Mouse (Mus musculus): ENCODE results near the gene Chrnb1. TPM values are rescaled to one million over a fixed set of nuclear protein-coding genes. Genes with fewer than 3 reads are reported as not detected.

The Chrnb1 gene
- polyA plus RNA-seq, 1 experiment from 2014 or later: 0.64 TPM

GRCm38 (mm10) chr11:69789431-69789830 lies 6.3 kb downstream of the Chrnb1 start:
- WGBS (ENCODE audit: insufficient replicate concordance): 55% methylated on average over 5 of the region's 5 CpGs

GRCm38 (mm10) chr11:69787306-69787705 lies 8.4 kb downstream of the Chrnb1 start:
- peaks cover 14% of the 10 kb centered on the region for H3K4me1 ChIP-seq
- no peak overlapping the region for H3K4me2 ChIP-seq
- H3K27me3 ChIP-seq (replicated peaks): peaks cover 12% of the 10 kb centered on the region; the same call in 1 of the 2 replicates
- H3K36me3 ChIP-seq: no peaks in the 10 kb centered on the region
- H3K27ac ChIP-seq: no peak overlapping the region
- H3K4me3 ChIP-seq: no peak overlapping the region
- H3K9ac ChIP-seq: no peak overlapping the region
- WGBS (ENCODE audit: insufficient replicate concordance): 71% methylated on average over 5 of the region's 5 CpGs
- no peak for ATAC-seq
- H3K9me3 ChIP-seq (replicated peaks): no peaks in the 10 kb centered on the region

More at GRCm38 (mm10) chr11:69789431-69789830, 6.3 kb downstream of the Chrnb1 start:
- no peak overlapping the region for H3K9ac ChIP-seq
- H3K4me1 ChIP-seq: peaks cover 10% of the 10 kb centered on the region
- ATAC-seq: no peak
- H3K4me2 ChIP-seq: no peak overlapping the region
- H3K4me3 ChIP-seq: no peak overlapping the region
- H3K27ac ChIP-seq: no peak overlapping the region
- peaks cover 23% of the 10 kb centered on the region for H3K27me3 ChIP-seq (replicated peaks)
- H3K36me3 ChIP-seq: no peaks in the 10 kb centered on the region
- no peaks in the 10 kb centered on the region for H3K9me3 ChIP-seq (replicated peaks)

- Histone ChIP-seq H3K27me3 (replicated peaks) (peaks cover 28% of the 10 kb centered on the region), H3K27ac (peak overlapping the region; percentile 52), H3K9ac (peak overlapping the region; percentile 50), H3K4me2 (peak overlapping the region; percentile 65), H3K9me3 (replicated peaks) (no peaks in the 10 kb centered on the region), H3K4me3 (peak overlapping the region; percentile 46), H3K36me3 (no peaks in the 10 kb centered on the region), H3K4me1 (peaks cover 14% of the 10 kb centered on the region)
- WGBS (ENCODE audit: insufficient replicate concordance): 8% methylated on average over 15 of the region's 15 CpGs
- ATAC-seq: peak; percentile 84
These were observed 10.9 kb downstream of the Chrnb1 start for GRCm38 (mm10) chr11:69784793-69785272.

GRCm38 (mm10) chr11:69781828-69782227 lies 13.9 kb downstream of the Chrnb1 start:
- H3K27ac ChIP-seq: no peak overlapping the region
- peaks cover 20% of the 10 kb centered on the region for H3K4me1 ChIP-seq
- no peak overlapping the region for H3K4me2 ChIP-seq
- H3K9me3 ChIP-seq (replicated peaks): no peaks in the 10 kb centered on the region
- H3K4me3 ChIP-seq: no peak overlapping the region
- ATAC-seq: no peak
- no peak overlapping the region for H3K9ac ChIP-seq
- peaks cover 58% of the 10 kb centered on the region for H3K27me3 ChIP-seq (replicated peaks)
- WGBS (ENCODE audit: insufficient replicate concordance): 46% methylated on average over 4 of the region's 4 CpGs
- H3K36me3 ChIP-seq: peaks cover 6% of the 10 kb centered on the region; the same call in 1 of the 2 replicates

GRCm38 (mm10) chr11:69778985-69779384 lies 16.8 kb downstream of the Chrnb1 start:
- H3K9me3 ChIP-seq (replicated peaks): no peaks in the 10 kb centered on the region
- H3K4me1 ChIP-seq: peaks cover 5% of the 10 kb centered on the region; the same call in 1 of the 2 replicates
- peaks cover 81% of the 10 kb centered on the region for H3K27me3 ChIP-seq (replicated peaks)
- H3K4me3 ChIP-seq: no peak overlapping the region
- H3K36me3 ChIP-seq: peaks cover 11% of the 10 kb centered on the region; the same call in 1 of the 2 replicates
- H3K9ac ChIP-seq: no peak overlapping the region
- 49% methylated on average over 7 of the region's 7 CpGs for WGBS (ENCODE audit: insufficient replicate concordance)
- no peak overlapping the region for H3K27ac ChIP-seq
- no peak overlapping the region for H3K4me2 ChIP-seq
- ATAC-seq: no peak

GRCm38 (mm10) chr11:69778258-69778982 lies 17.3 kb downstream of the Chrnb1 start:
- ATAC-seq: no peak
- WGBS (ENCODE audit: insufficient replicate concordance): 53% methylated on average over 23 of the region's 23 CpGs
- H3K27ac ChIP-seq: no peak overlapping the region
- peaks cover 81% of the 10 kb centered on the region for H3K27me3 ChIP-seq (replicated peaks)
- H3K9ac ChIP-seq: no peak overlapping the region
- no peaks in the 10 kb centered on the region for H3K9me3 ChIP-seq (replicated peaks)
- H3K36me3 ChIP-seq: peaks cover 11% of the 10 kb centered on the region; the same call in 1 of the 2 replicates
- H3K4me3 ChIP-seq: no peak overlapping the region
- no peak overlapping the region for H3K4me2 ChIP-seq
- peaks cover 5% of the 10 kb centered on the region; the same call in 1 of the 2 replicates for H3K4me1 ChIP-seq

- H3K9ac ChIP-seq: no peak overlapping the region
- no peak overlapping the region for H3K4me2 ChIP-seq
- ATAC-seq: no peak
- H3K27ac ChIP-seq: no peak overlapping the region
- H3K9me3 ChIP-seq (replicated peaks): no peaks in the 10 kb centered on the region
- peaks cover 76% of the 10 kb centered on the region for H3K27me3 ChIP-seq (replicated peaks)
- peaks cover 11% of the 10 kb centered on the region; the same call in 1 of the 2 replicates for H3K36me3 ChIP-seq
- H3K4me3 ChIP-seq: no peak overlapping the region
- peaks cover 5% of the 10 kb centered on the region; the same call in 1 of the 2 replicates for H3K4me1 ChIP-seq
- 51% methylated on average over 26 of the region's 26 CpGs for WGBS (ENCODE audit: insufficient replicate concordance)
These were observed 18.1 kb downstream of the Chrnb1 start for GRCm38 (mm10) chr11:69777504-69778257.

- H3K4me2 ChIP-seq: no peak overlapping the region
- H3K27ac ChIP-seq: no peak overlapping the region
- no peak overlapping the region for H3K9ac ChIP-seq
- H3K4me1 ChIP-seq: peaks cover 5% of the 10 kb centered on the region; the same call in 1 of the 2 replicates
- H3K36me3 ChIP-seq: peaks cover 11% of the 10 kb centered on the region; the same call in 1 of the 2 replicates
- 78% methylated on average over 20 of the region's 20 CpGs for WGBS (ENCODE audit: insufficient replicate concordance)
- no peak overlapping the region for H3K4me3 ChIP-seq
- ATAC-seq: no peak
- H3K27me3 ChIP-seq (replicated peaks): peaks cover 65% of the 10 kb centered on the region
- no peaks in the 10 kb centered on the region for H3K9me3 ChIP-seq (replicated peaks)
These were observed 19.3 kb downstream of the Chrnb1 start for GRCm38 (mm10) chr11:69776488-69776887.

GRCm38 (mm10) chr11:69775716-69776115 lies 20.0 kb downstream of the Chrnb1 start:
- H3K36me3 ChIP-seq: peaks cover 11% of the 10 kb centered on the region; the same call in 1 of the 2 replicates
- WGBS (ENCODE audit: insufficient replicate concordance): 54% methylated on average over 10 of the region's 10 CpGs
- peaks cover 62% of the 10 kb centered on the region for H3K27me3 ChIP-seq (replicated peaks)
- no peak overlapping the region for H3K9ac ChIP-seq
- no peaks in the 10 kb centered on the region for H3K9me3 ChIP-seq (replicated peaks)
- H3K4me2 ChIP-seq: no peak overlapping the region
- no peak overlapping the region for H3K27ac ChIP-seq
- H3K4me3 ChIP-seq: no peak overlapping the region
- H3K4me1 ChIP-seq: peaks cover 5% of the 10 kb centered on the region; the same call in 1 of the 2 replicates
- no peak for ATAC-seq

GRCm38 (mm10) chr11:69774961-69775360 lies 20.8 kb downstream of the Chrnb1 start:
- Histone ChIP-seq H3K27ac (no peak overlapping the region), H3K9ac (no peak overlapping the region), H3K27me3 (replicated peaks) (peaks cover 54% of the 10 kb centered on the region), H3K4me2 (no peak overlapping the region), H3K9me3 (replicated peaks) (no peaks in the 10 kb centered on the region), H3K36me3 (peaks cover 11% of the 10 kb centered on the region; the same call in 1 of the 2 replicates), H3K4me1 (peaks cover 5% of the 10 kb centered on the region; the same call in 1 of the 2 replicates), H3K4me3 (no peak overlapping the region)
- ATAC-seq: no peak
- 32% methylated on average over 5 of the region's 5 CpGs for WGBS (ENCODE audit: insufficient replicate concordance)

- Histone ChIP-seq H3K27ac (peak overlapping the region; percentile 31; the same call in 1 of the 2 replicates), H3K4me3 (no peak overlapping the region), H3K36me3 (no peaks in the 10 kb centered on the region), H3K4me1 (peaks cover 34% of the 10 kb centered on the region), H3K4me2 (peak overlapping the region; percentile 97; the same call in 1 of the 2 replicates), H3K9me3 (replicated peaks) (no peaks in the 10 kb centered on the region), H3K9ac (no peak overlapping the region; the same call in 1 of the 2 replicates), H3K27me3 (replicated peaks) (0 out of 2 replicates have a peak, but pooled peaks cover 20% of the 10 kb centered on the region)
- ATAC-seq: no peak
- whole genome bisulfite sequencing (ENCODE audit: insufficient replicate concordance): 66% methylated on average over 4 of the region's 4 CpGs
These were observed 28.2 kb downstream of the Chrnb1 start for GRCm38 (mm10) chr11:69767625-69767909.
